Mouse (Mus musculus): ENCODE measurements at regions not wholly inside any gene's neighbourhood (a gene's known extent, or its start where the extent isn't known, plus 50 kb on each side); places are given as distances from the start of the nearest gene placed in this dataset.

- Histone ChIP-seq H3K9me3 (replicated peaks; ENCODE audit: control insufficient read depth, low read length) (no peaks in the 10 kb centered on the region), H3K27ac (ENCODE audit: low read depth, low read length) (no peak overlapping the region), H3K4me2 (ENCODE audit: low read length) (no peak overlapping the region), H3K36me3 (ENCODE audit: control insufficient read depth, insufficient read depth, low read length) (no peaks in the 10 kb centered on the region), H3K9ac (ENCODE audit: low read length) (no peak overlapping the region), H3K27me3 (replicated peaks; ENCODE audit: control insufficient read depth, insufficient read depth, low read length) (no peaks in the 10 kb centered on the region), H3K4me3 (ENCODE audit: low read depth, low read length) (no peak overlapping the region), H3K4me1 (ENCODE audit: control insufficient read depth, insufficient read depth, low read length) (no peaks in the 10 kb centered on the region)
- ATAC-seq (peak; percentile 61; the same call in 1 of the 2 replicates), DNase-seq (ENCODE audit: low spot score) (peak; percentile 61)
Measured at GRCm38 (mm10) chr15:11607489-11607888, 208.0 kb upstream of the Tars start.

- no peak overlapping the region for H3K4me3 ChIP-seq (ENCODE audit: low read depth, low read length)
- DNase-seq (ENCODE audit: low spot score): no peak
- H3K9me3 ChIP-seq (replicated peaks; ENCODE audit: control insufficient read depth, low read length): no peaks in the 10 kb centered on the region
- H3K4me2 ChIP-seq (ENCODE audit: low read length): no peak overlapping the region
- no peaks in the 10 kb centered on the region for H3K27me3 ChIP-seq (replicated peaks; ENCODE audit: control insufficient read depth, insufficient read depth, low read length)
- no peaks in the 10 kb centered on the region for H3K4me1 ChIP-seq (ENCODE audit: control insufficient read depth, insufficient read depth, low read length)
- WGBS: 88% methylated on average over 4 of the region's 4 CpGs
- H3K9ac ChIP-seq (ENCODE audit: low read length): no peak overlapping the region
- H3K27ac ChIP-seq (ENCODE audit: low read depth, low read length): no peak overlapping the region
- no peaks in the 10 kb centered on the region for H3K36me3 ChIP-seq (ENCODE audit: control insufficient read depth, insufficient read depth, low read length)
- no peak for ATAC-seq
Measured at GRCm38 (mm10) chr15:11605677-11606076, 206.2 kb upstream of the Tars start.

- Histone ChIP-seq H3K9me3 (replicated peaks; ENCODE audit: control insufficient read depth, low read length) (no peaks in the 10 kb centered on the region), H3K36me3 (ENCODE audit: control insufficient read depth, insufficient read depth, low read length) (no peaks in the 10 kb centered on the region), H3K4me1 (ENCODE audit: control insufficient read depth, insufficient read depth, low read length) (no peaks in the 10 kb centered on the region), H3K4me3 (ENCODE audit: low read depth, low read length) (no peak overlapping the region), H3K27me3 (replicated peaks; ENCODE audit: control insufficient read depth, insufficient read depth, low read length) (no peaks in the 10 kb centered on the region), H3K9ac (ENCODE audit: low read length) (no peak overlapping the region), H3K27ac (ENCODE audit: low read depth, low read length) (no peak overlapping the region), H3K4me2 (ENCODE audit: low read length) (no peak overlapping the region)
- WGBS: 83% methylated on average over 6 of the region's 6 CpGs
- ATAC-seq (no peak), DNase-seq (ENCODE audit: low spot score) (no peak)
Measured at GRCm38 (mm10) chr15:11597021-11597420, 197.6 kb upstream of the Tars start.

GRCm38 (mm10) chr15:11590542-11591116 is 191.2 kb upstream of the Tars start:
- Histone ChIP-seq H3K9me3 (replicated peaks; ENCODE audit: control insufficient read depth, low read length) (no peaks in the 10 kb centered on the region), H3K9ac (ENCODE audit: low read length) (no peak overlapping the region), H3K27ac (ENCODE audit: low read depth, low read length) (no peak overlapping the region), H3K36me3 (ENCODE audit: control insufficient read depth, insufficient read depth, low read length) (no peaks in the 10 kb centered on the region), H3K4me1 (ENCODE audit: control insufficient read depth, insufficient read depth, low read length) (no peaks in the 10 kb centered on the region), H3K4me2 (ENCODE audit: low read length) (no peak overlapping the region), H3K27me3 (replicated peaks; ENCODE audit: control insufficient read depth, insufficient read depth, low read length) (no peaks in the 10 kb centered on the region), H3K4me3 (ENCODE audit: low read depth, low read length) (no peak overlapping the region)
- 57% methylated on average over 9 of the region's 9 CpGs for WGBS
- ATAC-seq (peak; percentile 73), DNase-seq (ENCODE audit: low spot score) (peak; percentile 69)

GRCm38 (mm10) chr15:11589795-11590194 is 190.3 kb upstream of the Tars start:
- DNase-seq (ENCODE audit: low spot score): no peak
- 60% methylated on average over 7 of the region's 7 CpGs for WGBS
- ATAC-seq: no peak
- Histone ChIP-seq H3K27ac (ENCODE audit: low read depth, low read length) (no peak overlapping the region), H3K9me3 (replicated peaks; ENCODE audit: control insufficient read depth, low read length) (no peaks in the 10 kb centered on the region), H3K27me3 (replicated peaks; ENCODE audit: control insufficient read depth, insufficient read depth, low read length) (no peaks in the 10 kb centered on the region), H3K4me2 (ENCODE audit: low read length) (no peak overlapping the region), H3K4me3 (ENCODE audit: low read depth, low read length) (no peak overlapping the region), H3K4me1 (ENCODE audit: control insufficient read depth, insufficient read depth, low read length) (no peaks in the 10 kb centered on the region), H3K9ac (ENCODE audit: low read length) (no peak overlapping the region), H3K36me3 (ENCODE audit: control insufficient read depth, insufficient read depth, low read length) (no peaks in the 10 kb centered on the region)

GRCm38 (mm10) chr15:11586384-11586783 is 186.9 kb upstream of the Tars start:
- WGBS: 92% methylated on average over 2 of the region's 2 CpGs
- Histone ChIP-seq H3K36me3 (ENCODE audit: control insufficient read depth, insufficient read depth, low read length) (no peaks in the 10 kb centered on the region), H3K27ac (ENCODE audit: low read depth, low read length) (no peak overlapping the region), H3K9me3 (replicated peaks; ENCODE audit: control insufficient read depth, low read length) (no peaks in the 10 kb centered on the region), H3K4me3 (ENCODE audit: low read depth, low read length) (no peak overlapping the region), H3K27me3 (replicated peaks; ENCODE audit: control insufficient read depth, insufficient read depth, low read length) (no peaks in the 10 kb centered on the region), H3K4me1 (ENCODE audit: control insufficient read depth, insufficient read depth, low read length) (no peaks in the 10 kb centered on the region), H3K9ac (ENCODE audit: low read length) (no peak overlapping the region), H3K4me2 (ENCODE audit: low read length) (no peak overlapping the region)
- DNase-seq (ENCODE audit: low spot score): no peak
- ATAC-seq: no peak

GRCm38 (mm10) chr15:11584155-11584554 is 184.7 kb upstream of the Tars start:
- Histone ChIP-seq H3K9ac (ENCODE audit: low read length) (no peak overlapping the region), H3K27me3 (replicated peaks; ENCODE audit: control insufficient read depth, insufficient read depth, low read length) (no peaks in the 10 kb centered on the region), H3K36me3 (ENCODE audit: control insufficient read depth, insufficient read depth, low read length) (no peaks in the 10 kb centered on the region), H3K9me3 (replicated peaks; ENCODE audit: control insufficient read depth, low read length) (no peaks in the 10 kb centered on the region), H3K4me1 (ENCODE audit: control insufficient read depth, insufficient read depth, low read length) (no peaks in the 10 kb centered on the region), H3K4me3 (ENCODE audit: low read depth, low read length) (no peak overlapping the region), H3K27ac (ENCODE audit: low read depth, low read length) (no peak overlapping the region), H3K4me2 (ENCODE audit: low read length) (no peak overlapping the region)
- WGBS: 34% methylated on average over 2 of the region's 2 CpGs
- DNase-seq (ENCODE audit: low spot score): no peak
- no peak for ATAC-seq

GRCm38 (mm10) chr15:11578331-11578730 is 178.9 kb upstream of the Tars start:
- 86% methylated on average over 1 of the region's 1 CpGs for WGBS
- ATAC-seq: no peak
- no peak overlapping the region for H3K27ac ChIP-seq (ENCODE audit: low read depth, low read length)

GRCm38 (mm10) chr15:11574359-11574758 is 174.9 kb upstream of the Tars start:
- no peak overlapping the region for H3K9ac ChIP-seq (ENCODE audit: low read length)
- DNase-seq (ENCODE audit: low spot score): no peak
- 97% methylated on average over 2 of the region's 2 CpGs for WGBS

More at GRCm38 (mm10) chr15:11578331-11578730, 178.9 kb upstream of the Tars start:
- Histone ChIP-seq H3K4me1 (ENCODE audit: control insufficient read depth, insufficient read depth, low read length) (no peaks in the 10 kb centered on the region), H3K9ac (ENCODE audit: low read length) (no peak overlapping the region), H3K9me3 (replicated peaks; ENCODE audit: control insufficient read depth, low read length) (no peaks in the 10 kb centered on the region), H3K27me3 (replicated peaks; ENCODE audit: control insufficient read depth, insufficient read depth, low read length) (no peaks in the 10 kb centered on the region), H3K36me3 (ENCODE audit: control insufficient read depth, insufficient read depth, low read length) (no peaks in the 10 kb centered on the region), H3K4me3 (ENCODE audit: low read depth, low read length) (no peak overlapping the region), H3K4me2 (ENCODE audit: low read length) (no peak overlapping the region)
- no peak for DNase-seq (ENCODE audit: low spot score)

More at GRCm38 (mm10) chr15:11574359-11574758, 174.9 kb upstream of the Tars start:
- Histone ChIP-seq H3K9me3 (replicated peaks; ENCODE audit: control insufficient read depth, low read length) (no peaks in the 10 kb centered on the region), H3K4me3 (ENCODE audit: low read depth, low read length) (no peak overlapping the region), H3K4me1 (ENCODE audit: control insufficient read depth, insufficient read depth, low read length) (no peaks in the 10 kb centered on the region), H3K27me3 (replicated peaks; ENCODE audit: control insufficient read depth, insufficient read depth, low read length) (no peaks in the 10 kb centered on the region), H3K27ac (ENCODE audit: low read depth, low read length) (no peak overlapping the region), H3K4me2 (ENCODE audit: low read length) (no peak overlapping the region), H3K36me3 (ENCODE audit: control insufficient read depth, insufficient read depth, low read length) (no peaks in the 10 kb centered on the region)
- ATAC-seq: no peak
